Mouse (Mus musculus) MEL (cell line): ENCODE measurements around the gene Rgl3. TPM values are rescaled to one million over a fixed set of nuclear protein-coding genes. Genes with fewer than 3 reads are reported as not detected.

Experiments
- DNase-seq: peaks from one replicate; pipeline ENCODE4 v3.0.0; 2011; ENCODE audit warnings: low read depth, low spot score
- H3K27ac ChIP-seq: 2 replicates; pipeline ENCODE4 v1.5.1; 2012; ENCODE audit warnings: low read depth, mild to moderate bottlenecking, control low read depth, low read length, moderate library complexity; ENCODE audit not compliant: control insufficient read depth
- H3K27me3 ChIP-seq, 2 experiments: fragments of 150-350 bp in 1 of 2; sonication (generic) in 1 of 2; 2 replicates each; pipeline ENCODE4 v1.6.1; 2012; ENCODE audit warnings: low read length in 2 of 2, mild to moderate bottlenecking in 2 of 2, improper control_type of control experiment in 1 of 2, moderate library complexity in 1 of 2; ENCODE audit not compliant: insufficient read depth in 2 of 2, control insufficient read depth in 1 of 2
- H3K36me3 ChIP-seq, 2 experiments: 2 replicates each; pipeline ENCODE4 v1.6.1; 2012 to 2014; ENCODE audit warnings: low read length in 2 of 2, improper control_type of control experiment in 1 of 2, inconsistent platforms in 1 of 2, mild to moderate bottlenecking in 1 of 2; ENCODE audit not compliant: insufficient read depth in 2 of 2, control insufficient read depth in 1 of 2
- H3K4me1 ChIP-seq, 2 experiments: fragments of 150-350 bp in 1 of 2; sonication (generic) in 1 of 2; 2 replicates each; pipeline ENCODE4 v1.6.1; 2012; ENCODE audit warnings: low read length in 2 of 2, improper control_type of control experiment in 1 of 2, mild to moderate bottlenecking in 1 of 2; ENCODE audit not compliant: insufficient read depth in 2 of 2, control insufficient read depth in 1 of 2
- H3K4me3 ChIP-seq, 2 experiments: fragments of 150-350 bp in 1 of 2; sonication (generic) in 1 of 2; 2 replicates each; pipeline ENCODE4 v1.5.1; 2012; ENCODE audit warnings: low read depth in 2 of 2, low read length in 2 of 2, mild to moderate bottlenecking in 2 of 2, moderate library complexity in 2 of 2, control low read depth in 1 of 2, improper control_type of control experiment in 1 of 2; ENCODE audit not compliant: control insufficient read depth in 1 of 2, insufficient read depth in 1 of 2
- H3K79me2 ChIP-seq: 2 replicates; pipeline ENCODE4 v1.6.1; 2012; ENCODE audit warnings: mild to moderate bottlenecking, low read length, moderate library complexity; ENCODE audit not compliant: control insufficient read depth, poor library complexity, insufficient read depth
- H3K9ac ChIP-seq: 2 replicates; pipeline ENCODE4 v1.6.1; 2012; ENCODE audit warnings: low read depth, mild to moderate bottlenecking, control low read depth, low read length, moderate library complexity; ENCODE audit not compliant: control insufficient read depth, poor library complexity, severe bottlenecking
- H3K9me3 ChIP-seq: fragments of 150-350 bp; sonication (generic); replicated peaks from 2 replicates; pipeline ENCODE4 v1.6.1; 2012; ENCODE audit warnings: mild to moderate bottlenecking, low read length, improper control_type of control experiment, moderate library complexity; ENCODE audit not compliant: insufficient read depth
- CHD2 ChIP-seq: IDR thresholded peaks from 2 replicates; pipeline ENCODE4 v1.6.1; 2011; ENCODE audit warnings: low read length, improper control_type of control experiment
- CTCF ChIP-seq, 3 experiments: IDR thresholded peaks in 2 of 3; conservative IDR thresholded peaks in 1 of 3; 2 replicates each; pipeline ENCODE4 v1.5.1; 2011 to 2012; ENCODE audit warnings: low read length in 3 of 3, low read depth in 2 of 3, mild to moderate bottlenecking in 2 of 3, improper control_type of control experiment in 1 of 3, inconsistent platforms in 1 of 3, mixed read lengths in 1 of 3, moderate library complexity in 1 of 3; ENCODE audit not compliant: control insufficient read depth in 1 of 3, insufficient read depth in 1 of 3, poor library complexity in 1 of 3, severe bottlenecking in 1 of 3
- GATA1 ChIP-seq: IDR thresholded peaks from 2 replicates; pipeline ENCODE4 v1.6.1; 2011; ENCODE audit warnings: low read depth, low read length, improper control_type of control experiment
- KAT2A ChIP-seq: conservative IDR thresholded peaks from 2 replicates; pipeline ENCODE4 v1.6.1; 2012; ENCODE audit warnings: low read depth, low read length, improper control_type of control experiment, inconsistent platforms
- MYC ChIP-seq: IDR thresholded peaks from 2 replicates; pipeline ENCODE4 v1.6.1; 2011; ENCODE audit warnings: low read depth, mild to moderate bottlenecking, low read length, improper control_type of control experiment, moderate library complexity
- NELFE ChIP-seq: IDR thresholded peaks from 2 replicates; pipeline ENCODE4 v1.6.1; 2011; ENCODE audit warnings: low read depth, low read length, improper control_type of control experiment
- NRF1 ChIP-seq: IDR thresholded peaks from 2 replicates; pipeline ENCODE4 v1.6.1; 2014; ENCODE audit warnings: low read depth, mild to moderate bottlenecking, inconsistent platforms, low read length, improper control_type of control experiment, moderate library complexity; ENCODE audit not compliant: poor library complexity, insufficient read depth, severe bottlenecking
- POLR2A ChIP-seq, 2 experiments: IDR thresholded peaks; 2 replicates each; pipeline ENCODE4 v1.6.1; 2011 to 2012; ENCODE audit warnings: low read length in 2 of 2, mild to moderate bottlenecking in 2 of 2, control low read depth in 1 of 2, improper control_type of control experiment in 1 of 2, low read depth in 1 of 2, moderate library complexity in 1 of 2; ENCODE audit not compliant: control insufficient read depth in 1 of 2, insufficient read depth in 1 of 2, poor library complexity in 1 of 2
- POLR2AphosphoS5 ChIP-seq: IDR thresholded peaks from 2 replicates; pipeline ENCODE4 v1.6.1; 2012; ENCODE audit warnings: low read depth, borderline replicate concordance, mild to moderate bottlenecking, inconsistent platforms, low read length, moderate library complexity, mixed read lengths
- RCOR1 ChIP-seq: IDR thresholded peaks from 2 replicates; pipeline ENCODE4 v1.6.1; 2012; ENCODE audit warnings: low read depth, mild to moderate bottlenecking, inconsistent platforms, low read length, improper control_type of control experiment
- TCF12 ChIP-seq: IDR thresholded peaks from 2 replicates; pipeline ENCODE4 v1.6.1; 2014; ENCODE audit warnings: low read depth, mild to moderate bottlenecking, inconsistent platforms, low read length, improper control_type of control experiment, moderate library complexity
- ZC3H11A ChIP-seq: IDR thresholded peaks from 2 replicates; pipeline ENCODE4 v1.6.1; 2012; ENCODE audit warnings: low read depth, mild to moderate bottlenecking, inconsistent platforms, low read length, improper control_type of control experiment
- ZKSCAN1 ChIP-seq: IDR thresholded peaks from 2 replicates; pipeline ENCODE4 v1.6.1; 2012; ENCODE audit warnings: low read depth, mild to moderate bottlenecking, inconsistent platforms, low read length, improper control_type of control experiment, moderate library complexity
- polyA plus RNA-seq, 2 experiments: library from polyadenylated mRNA; stranded (reverse) in 1 of 2; unstranded in 1 of 2; fragments of >175 nt in 1 of 2; fragments of >200 nt in 1 of 2; gene quantifications; 2 replicates each; pipeline versions ENCODE4 v1.2.1 to v1.2.4; 2012; ENCODE audit warnings: low replicate concordance in 2 of 2, low read depth in 1 of 2; ENCODE audit not compliant: insufficient read length in 2 of 2, insufficient read depth in 1 of 2, missing spikeins in 1 of 2
- total RNA-seq: library from RNA; depleted of rRNA; stranded (reverse); fragments of 300-350 nt; gene quantifications from 2 replicates; pipeline ENCODE4 v1.2.3, GENCODE M21; 2012; rRNA removed

Gene Rgl3
- total and polyA plus RNA-seq, 3 experiments, result not detected

GRCm38 (mm10) chr9:21923036-21923435, 66.2 kb downstream of the Rgl3 start:
- Histone ChIP-seq H3K4me1 (peaks cover 25 to 38% of the 10 kb centered on the region in 2 experiments), H3K9me3 (no peaks in the 10 kb centered on the region), H3K36me3 (peaks cover 2 to 34% of the 10 kb centered on the region in 2 experiments), H3K4me3 (no peak overlapping the region), H3K27me3 (no peaks in the 10 kb centered on the region), H3K27ac (peak overlapping the region; percentile 53), H3K9ac (no peak overlapping the region), H3K79me2 (peaks cover 8% of the 10 kb centered on the region)
- no peak for DNase-seq
- no peak for TF ChIP-seq RCOR1
- no peak for TF ChIP-seq MYC
- TF ChIP-seq TCF12, result no peak
- TF ChIP-seq NELFE, result no peak
- TF ChIP-seq KAT2A, result no peak
- no peak; a peak in 1 of 4 replicates for TF ChIP-seq POLR2A (IDR thresholded peaks at IDR 0.05; ENCODE audit: control insufficient read depth in 1 of 2, insufficient read depth in 1 of 2, low read depth in 1 of 2, low read length in 2 of 2, poor library complexity in 1 of 2)
- TF ChIP-seq CTCF (IDR thresholded peaks at IDR 0.05 in 2 of 3, conservative IDR thresholded peaks at IDR 0.05 in 1 of 3; ENCODE audit: control insufficient read depth in 1 of 3, insufficient read depth in 1 of 3, low read depth in 2 of 3, low read length in 3 of 3, poor library complexity in 1 of 3, severe bottlenecking in 1 of 3), result no peak
- TF ChIP-seq ZKSCAN1, result no peak
- TF ChIP-seq POLR2AphosphoS5, result no peak
- TF ChIP-seq CHD2, result no peak
- TF ChIP-seq ZC3H11A, result no peak
- no peak for TF ChIP-seq NRF1
- no peak for TF ChIP-seq GATA1

Other genes with a start within 250 kb of the Rgl3 start
- gene Spc24, start 229.1 kb downstream of the Rgl3 start, total RNA-seq, result 304 and 305 TPM in 2 replicates
- 100 to 1,000 TPM in 1 of 2 experiments, not detected in 1; 377 TPM for gene Spc24, start 229.1 kb downstream of the Rgl3 start, polyA plus RNA-seq
- gene Kank2, start 190.7 kb downstream of the Rgl3 start, total RNA-seq, result 5.9 and 7.6 TPM in 2 replicates
- gene Kank2, start 190.7 kb downstream of the Rgl3 start, polyA plus RNA-seq, result 10 to 100 TPM in 1 of 2 experiments, not detected in 1; 16.3 TPM
- gene Angptl8, start 153.9 kb downstream of the Rgl3 start, total RNA-seq, result not detected in 2 replicates
- gene Angptl8, start 153.9 kb downstream of the Rgl3 start, polyA plus RNA-seq, result under 1 TPM in 1 of 2 experiments, not detected in 1; 0.25 TPM
- gene Dock6, start 136.8 kb downstream of the Rgl3 start, total RNA-seq, result 3.3 and 5.0 TPM in 2 replicates
- gene Dock6, start 136.8 kb downstream of the Rgl3 start, polyA plus RNA-seq, result 10 to 100 TPM in 1 of 2 experiments, not detected in 1; 21.3 TPM
- 19.0 and 22.9 TPM in 2 replicates for gene Rab3d, start 71.3 kb downstream of the Rgl3 start, total RNA-seq
- 10 to 100 TPM in 1 of 2 experiments, not detected in 1; 44.2 TPM for gene Rab3d, start 71.3 kb downstream of the Rgl3 start, polyA plus RNA-seq
- gene Ccdc159, start 62.0 kb downstream of the Rgl3 start, total RNA-seq, result 1.0 and 1.4 TPM in 2 replicates
- 1 to 10 TPM in 1 of 2 experiments, not detected in 1; 6.4 TPM for gene Ccdc159, start 62.0 kb downstream of the Rgl3 start, polyA plus RNA-seq
- gene Tmem205, start 61.9 kb downstream of the Rgl3 start, total RNA-seq, result 118 and 128 TPM in 2 replicates
- gene Tmem205, start 61.9 kb downstream of the Rgl3 start, polyA plus RNA-seq, result 100 to 1,000 TPM in 1 of 2 experiments, not detected in 1; 114 TPM
- gene Plppr2, start 52.4 kb downstream of the Rgl3 start, total RNA-seq, result 1.3 and 1.4 TPM in 2 replicates
- gene Plppr2, start 52.4 kb downstream of the Rgl3 start, polyA plus RNA-seq, result 10 to 100 TPM in 1 of 2 experiments, not detected in 1; 13.9 TPM
- 12.7 and 17.2 TPM in 2 replicates for gene Swsap1, start 33.7 kb downstream of the Rgl3 start, total RNA-seq
- gene Swsap1, start 33.7 kb downstream of the Rgl3 start, polyA plus RNA-seq, result 10 to 100 TPM in 1 of 2 experiments, not detected in 1; 19.3 TPM
- gene Epor, start 25.9 kb downstream of the Rgl3 start, total RNA-seq, result 139 and 192 TPM in 2 replicates
- gene Epor, start 25.9 kb downstream of the Rgl3 start, polyA plus RNA-seq, result 100 to 1,000 TPM in 1 of 2 experiments, not detected in 1; 440 TPM
- gene Ccdc151, start 13.2 kb upstream of the Rgl3 start, total RNA-seq, result 0.19 TPM in 1 of 2 replicates, not detected in the other
- gene Ccdc151, start 13.2 kb upstream of the Rgl3 start, polyA plus RNA-seq, result under 1 TPM in 1 of 2 experiments, not detected in 1; 0.99 TPM
- gene Prkcsh, start 13.4 kb upstream of the Rgl3 start, total RNA-seq, result 330 and 356 TPM in 2 replicates
- gene Prkcsh, start 13.4 kb upstream of the Rgl3 start, polyA plus RNA-seq, result 100 to 1,000 TPM; 183 to 577 TPM
- gene Elavl3, start 62.6 kb upstream of the Rgl3 start, total RNA-seq, result 0.15 and 0.20 TPM in 2 replicates
- 1 to 10 TPM in 1 of 2 experiments, not detected in 1; 1.1 TPM for gene Elavl3, start 62.6 kb upstream of the Rgl3 start, polyA plus RNA-seq
- gene Gm49318, start 81.8 kb upstream of the Rgl3 start, total RNA-seq, result not detected in 2 replicates
- not detected for gene Gm49318, start 81.8 kb upstream of the Rgl3 start, polyA plus RNA-seq
- gene Zfp653, start 81.9 kb upstream of the Rgl3 start, total RNA-seq, result 16.7 and 19.2 TPM in 2 replicates
- gene Zfp653, start 81.9 kb upstream of the Rgl3 start, polyA plus RNA-seq, result 10 to 100 TPM in 1 of 2 experiments, not detected in 1; 40.4 TPM
- gene Ecsit, start 96.0 kb upstream of the Rgl3 start, total RNA-seq, result 167 and 183 TPM in 2 replicates
- 100 to 1,000 TPM in 1 of 2 experiments, 10 to 100 TPM in 1; 87.6 to 211 TPM for gene Ecsit, start 96.0 kb upstream of the Rgl3 start, polyA plus RNA-seq
- gene Cnn1, start 109.8 kb upstream of the Rgl3 start, total RNA-seq, result 0.10 and 0.19 TPM in 2 replicates
- gene Cnn1, start 109.8 kb upstream of the Rgl3 start, polyA plus RNA-seq, result under 1 TPM in 1 of 2 experiments, not detected in 1; 0.06 TPM
- 390 and 421 TPM in 2 replicates for gene Elof1, start 127.7 kb upstream of the Rgl3 start, total RNA-seq
- 100 to 1,000 TPM in 1 of 2 experiments, not detected in 1; 505 TPM for gene Elof1, start 127.7 kb upstream of the Rgl3 start, polyA plus RNA-seq
- gene Acp5, start 146.3 kb upstream of the Rgl3 start, total RNA-seq, result 5.8 and 15.6 TPM in 2 replicates
- gene Acp5, start 146.3 kb upstream of the Rgl3 start, polyA plus RNA-seq, result 10 to 100 TPM in 1 of 2 experiments, not detected in 1; 17.4 TPM
- 80.2 and 103 TPM in 2 replicates for gene Pigyl, start 167.4 kb upstream of the Rgl3 start, total RNA-seq
- gene Pigyl, start 167.4 kb upstream of the Rgl3 start, polyA plus RNA-seq, result 100 to 1,000 TPM in 1 of 2 experiments, not detected in 1; 146 TPM
- gene Zfp872, start 198.6 kb upstream of the Rgl3 start, total RNA-seq, result not detected in 2 replicates
- gene Zfp872, start 198.6 kb upstream of the Rgl3 start, polyA plus RNA-seq, result not detected
- 58.6 and 67.8 TPM in 2 replicates for gene Zfp809, start 236.3 kb upstream of the Rgl3 start, total RNA-seq
- gene Zfp809, start 236.3 kb upstream of the Rgl3 start, polyA plus RNA-seq, result 100 to 1,000 TPM in 1 of 2 experiments, not detected in 1; 101 TPM